Mouse (Mus musculus) megakaryocyte, embryonic 14.5 days (primary cell): ENCODE results near the gene Kctd11.

Experiments
- FLI1 ChIP-seq: IDR thresholded peaks from 2 replicates; pipeline ENCODE4 v1.6.1; 2012; ENCODE audit warnings: low read length, inconsistent platforms, mixed read lengths
- GATA1 ChIP-seq: IDR thresholded peaks from 3 replicates; pipeline ENCODE4 v1.6.1; 2012; ENCODE audit warnings: mixed read lengths, low read length, inconsistent platforms, borderline replicate concordance

- TF ChIP-seq GATA1 (no peak), FLI1 (no peak)
Observed at GRCm38 (mm10) chr11:69917379-69917948, 36.3 kb upstream of the Kctd11 start.
